Mouse (Mus musculus) adrenal gland, adult (tissue): ENCODE data around the gene Olfr213.
"Not testable (repeated sequence)": the region's sequence is repeated elsewhere in the genome, so short reads cannot be mapped to it uniquely, and the experiment has no call there.

Source experiments
- DNase-seq, 2 experiments: peaks; one replicate each; pipeline ENCODE4 v3.0.0; 2022 to 2023; ENCODE audit warnings: low spot score in 1 of 2; ENCODE audit not compliant: inconsistent age in 2 of 2

Gene Olfr213

DNA sequence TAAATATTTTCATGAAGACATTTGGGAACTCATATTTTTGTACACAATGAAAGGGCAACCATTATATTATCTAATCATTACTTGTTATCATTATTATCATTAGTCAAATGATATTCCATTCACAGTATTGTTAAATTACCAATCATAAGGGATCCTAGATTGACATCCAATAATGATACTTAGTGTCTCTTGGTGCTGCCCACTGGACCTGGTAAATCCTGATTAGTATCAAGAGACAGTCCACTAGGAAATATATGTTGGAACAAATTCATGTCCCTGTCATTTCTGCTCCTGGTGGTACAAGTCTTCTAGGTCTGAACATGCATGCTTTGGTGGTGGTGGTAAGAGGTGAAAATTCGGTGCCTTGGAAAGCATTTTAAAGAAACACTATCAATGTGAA is at the start of gene Olfr213:
TSS of gene Olfr213 (plus strand) at position 301 of the 400 bp plus-strand sequence.
- no peak for DNase-seq

DNA sequence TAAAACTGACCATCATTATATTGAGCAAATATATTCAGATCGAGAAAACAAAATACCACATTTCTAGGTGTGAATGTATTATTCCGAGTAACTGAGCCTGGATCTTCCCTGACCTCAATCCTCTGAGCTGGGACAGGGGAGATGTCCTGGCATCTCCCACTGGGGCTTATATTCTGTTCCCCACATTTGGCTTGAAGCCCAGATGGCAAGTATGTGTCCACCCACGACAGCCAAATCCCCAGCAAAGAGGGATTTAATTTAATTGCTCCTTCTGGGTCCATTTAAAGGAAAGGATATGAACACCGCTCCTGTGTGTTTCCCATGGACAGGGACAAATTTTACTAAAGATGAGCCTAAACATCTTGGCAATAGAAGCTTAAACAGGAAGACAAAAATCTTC is 49.5 kb upstream of the Olfr213 start, which contains the start of gene Olfr211:
TSS of gene Olfr211 (plus strand) at position 301 of the 400 bp plus-strand sequence.
- DNase-seq, result no peak

DNA sequence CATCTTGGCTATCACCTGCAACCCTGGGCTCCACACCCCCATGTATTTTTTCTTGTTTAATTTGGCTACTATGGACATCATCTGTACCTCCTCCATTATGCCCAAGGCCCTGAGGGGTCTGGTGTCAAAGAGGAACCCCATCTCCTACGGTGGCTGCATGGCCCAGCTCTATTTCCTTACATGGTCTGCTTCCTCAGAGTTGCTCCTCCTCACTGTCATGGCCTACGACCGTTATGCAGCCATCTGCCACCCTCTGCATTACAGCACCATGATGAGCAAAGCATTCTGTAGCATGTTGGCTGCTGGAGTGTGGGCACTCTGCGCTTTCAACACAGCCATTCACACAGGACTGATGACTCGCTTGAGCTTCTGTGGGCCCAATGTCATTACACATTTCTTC is 44.5 kb upstream of the Olfr213 start:
- no peak for DNase-seq

DNA sequence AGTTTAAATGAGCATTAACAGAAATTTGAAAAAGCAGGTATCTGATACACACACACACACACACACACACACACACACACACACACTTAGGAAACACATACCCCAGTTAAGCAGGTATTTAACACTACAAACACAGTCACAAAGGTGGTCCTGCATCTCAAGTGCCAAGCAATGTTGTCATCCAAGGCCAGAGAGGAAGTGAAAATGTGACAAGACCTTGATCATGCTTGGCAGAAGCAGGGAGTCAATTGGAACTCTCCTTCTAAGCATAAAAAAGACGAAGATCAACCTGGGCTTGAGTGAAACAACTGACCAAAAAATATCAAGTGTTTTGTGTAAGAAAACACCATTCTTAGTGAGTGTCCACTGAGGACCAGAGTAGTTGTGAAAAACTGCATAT is 42.3 kb upstream of the Olfr213 start:
- DNase-seq, result no peak

DNA sequence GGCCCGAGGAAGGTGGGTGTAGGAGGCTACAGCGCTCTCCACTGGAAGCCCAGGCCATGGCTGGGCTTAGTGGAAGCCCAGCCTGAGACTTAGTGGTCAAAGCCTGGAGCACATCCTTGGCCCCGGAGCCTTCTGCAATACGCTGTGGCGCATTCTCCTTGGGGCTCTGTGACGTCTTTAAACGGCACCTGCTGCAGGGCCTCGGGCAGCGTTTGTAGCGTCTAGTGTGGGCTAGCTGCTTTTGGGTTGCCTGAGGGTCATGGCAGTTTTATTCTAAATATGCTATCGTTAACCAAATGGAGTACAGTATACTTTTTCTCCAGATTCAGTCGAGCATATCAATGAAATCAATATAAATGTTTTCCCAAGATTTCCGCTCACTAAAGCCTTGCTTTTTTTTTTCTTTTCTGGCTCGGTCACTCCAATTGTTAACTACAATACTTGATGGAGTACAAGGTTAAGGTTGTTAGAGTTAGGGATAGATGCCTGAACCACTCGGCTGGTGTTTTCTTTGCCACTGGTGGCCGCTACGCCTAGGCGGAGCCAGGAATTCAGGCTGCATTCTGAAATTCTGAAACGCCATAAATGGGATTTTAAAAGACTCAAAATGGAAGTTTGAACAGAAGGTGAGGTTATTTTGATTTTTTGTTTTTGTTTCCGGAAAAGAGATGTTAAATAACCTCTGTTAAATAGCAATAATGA is 31.8 kb upstream of the Olfr213 start, which contains the start of gene Olfr212:
TSS of gene Olfr212 (plus strand) at position 215 of the 702 bp plus-strand sequence.
- DNase-seq, result not testable (repeated sequence)

DNA sequence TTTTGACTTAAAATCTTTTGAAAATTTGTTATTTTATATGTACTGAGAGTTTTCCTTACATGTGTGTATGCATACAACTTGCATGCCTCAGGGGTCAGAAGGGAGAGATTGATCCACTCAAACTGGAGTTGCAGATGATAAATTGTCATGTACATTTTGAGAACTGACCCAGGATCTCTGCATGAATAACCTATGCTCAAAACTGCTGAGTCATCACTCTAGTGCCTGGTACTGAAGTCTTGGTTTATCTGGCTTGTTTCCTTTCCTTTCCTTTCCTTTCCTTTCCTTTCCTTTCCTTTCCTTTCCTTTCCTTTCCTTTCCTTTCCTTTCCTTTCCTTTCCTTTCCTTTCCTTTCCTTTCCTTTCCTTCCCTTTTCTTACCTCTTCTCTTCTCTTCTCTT is 23.4 kb upstream of the Olfr213 start:
- DNase-seq, result no peak

DNA sequence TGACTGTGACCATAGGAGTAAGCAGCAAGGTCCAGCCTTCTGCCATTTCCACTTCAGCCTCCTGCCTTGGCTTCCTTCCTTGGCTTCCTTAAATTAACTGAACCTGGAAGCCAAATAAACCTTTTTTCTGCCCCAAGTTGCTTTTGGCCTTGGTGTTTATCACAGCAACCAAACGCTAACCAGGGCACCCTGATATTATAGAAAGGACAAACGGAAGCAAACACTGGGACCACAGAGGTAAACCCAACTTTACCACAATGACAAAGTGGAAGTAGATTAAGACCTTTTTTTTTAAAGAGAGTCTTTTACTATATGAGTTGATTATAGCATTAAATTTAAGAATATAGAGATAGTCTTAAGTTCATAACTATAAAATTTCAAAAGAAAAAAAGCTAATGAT is 4.2 kb downstream of the Olfr213 start:
- DNase-seq, result no peak

DNA sequence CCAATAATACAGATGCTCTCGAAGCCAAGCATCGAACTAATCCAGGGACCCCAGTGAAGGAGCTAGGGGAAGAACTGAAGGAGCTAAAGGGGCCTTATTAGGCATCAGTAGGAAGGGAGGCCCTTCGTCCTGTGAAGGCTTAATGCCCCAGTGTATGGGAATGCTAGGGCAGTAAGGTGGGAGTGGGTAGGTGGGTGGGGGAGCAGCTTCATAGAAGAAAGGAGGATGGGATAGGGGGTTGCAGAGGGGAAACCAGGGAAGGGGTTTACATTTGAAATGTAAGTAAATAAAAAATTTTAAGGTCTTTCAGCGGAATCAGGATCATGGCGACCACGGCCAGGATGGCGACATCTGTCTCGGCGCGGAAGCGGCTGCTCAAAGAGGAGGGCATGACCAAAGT is 12.6 kb downstream of the Olfr213 start, which contains the start of gene Gm5580:
TSS of gene Gm5580 (plus strand) at position 301 of the 400 bp plus-strand sequence.
- DNase-seq, result not testable (repeated sequence)

DNA sequence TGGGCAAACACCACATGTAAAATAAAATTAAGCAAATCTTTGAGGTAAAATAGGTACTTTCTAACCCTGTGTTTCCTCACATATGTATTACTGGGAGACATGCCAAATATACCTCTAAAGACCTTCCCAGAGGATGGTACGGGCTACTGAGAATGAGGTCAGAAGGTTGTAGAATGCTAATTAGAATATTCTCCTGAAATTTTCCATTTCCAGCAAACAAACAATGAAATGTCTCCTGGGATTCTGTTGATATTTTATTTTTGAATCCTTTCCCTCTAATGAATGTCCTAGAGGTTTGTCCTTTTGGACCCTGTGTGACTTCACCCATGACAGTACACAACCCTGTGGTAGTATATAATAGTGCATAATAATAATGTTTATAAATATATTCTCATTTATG is 15.7 kb downstream of the Olfr213 start, which contains the start of gene Olfr214:
TSS of gene Olfr214 (plus strand) at position 301 of the 400 bp plus-strand sequence.
- no peak for DNase-seq

DNA sequence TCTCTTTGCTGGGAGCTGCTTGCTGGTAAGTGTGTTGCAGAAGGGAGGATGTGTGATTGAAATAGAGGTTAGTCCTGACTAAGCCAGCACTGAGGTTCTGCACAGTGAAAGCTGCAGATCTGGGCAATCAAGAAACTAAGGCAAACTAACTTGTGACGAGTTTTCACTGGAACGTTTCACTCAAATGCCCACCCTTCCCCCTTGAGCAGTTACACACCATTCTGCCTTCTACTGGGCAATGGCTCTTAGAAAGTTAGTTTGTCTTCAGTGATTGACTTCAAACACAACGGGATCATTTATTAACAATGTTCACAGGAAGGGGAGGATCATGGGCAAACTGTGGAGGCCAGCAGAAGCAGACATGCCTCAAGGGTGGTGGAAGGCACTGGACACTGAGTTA is 16.7 kb downstream of the Olfr213 start:
- DNase-seq, result no peak

DNA sequence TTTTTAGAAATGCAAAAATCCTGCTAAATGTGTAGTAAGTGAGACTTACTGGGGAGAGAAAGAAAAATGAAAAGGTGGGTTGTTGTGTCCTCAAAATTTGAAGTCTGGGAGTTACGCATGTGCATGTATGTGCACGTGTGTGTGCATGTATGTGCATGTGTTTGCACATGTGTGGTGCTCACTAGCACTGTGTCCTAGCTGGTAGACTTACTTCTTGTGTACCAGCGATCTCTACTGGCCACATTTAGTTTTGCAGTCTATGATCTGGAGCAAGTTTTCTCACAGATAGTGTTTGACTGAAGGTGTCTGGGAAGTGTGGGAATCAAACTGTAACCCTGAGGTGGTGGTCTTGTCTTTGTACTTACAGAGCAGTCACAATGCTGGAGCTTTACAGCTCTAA is 31.6 kb downstream of the Olfr213 start:
- DNase-seq, result peak; percentile 12 to 73

DNA sequence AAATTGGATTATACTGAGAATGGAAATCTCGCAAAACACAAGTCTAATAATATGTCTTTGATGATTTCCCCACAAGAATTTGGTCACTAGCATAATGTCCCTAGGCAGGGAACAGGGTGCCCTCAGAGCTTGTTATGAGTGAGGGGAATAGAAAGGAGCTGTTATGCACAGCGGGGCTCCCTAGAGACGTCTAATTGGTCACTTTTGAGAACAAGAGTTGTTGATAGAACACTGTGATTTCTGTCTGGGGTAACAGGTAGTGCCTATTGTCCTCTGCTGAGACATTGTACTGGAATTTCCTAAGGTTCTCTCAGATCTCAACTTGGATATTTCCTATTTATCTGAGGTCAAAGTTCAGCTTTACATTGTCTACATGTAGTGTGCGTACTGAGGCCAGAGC is 45.8 kb downstream of the Olfr213 start, which contains the start of gene Olfr215:
TSS of gene Olfr215 (minus strand) at position 101 of the 400 bp plus-strand sequence.
- no peak for DNase-seq
